Mouse (Mus musculus) adrenal gland, postnatal 4 days (tissue): ENCODE measurements around the gene Ajuba. TPM values are rescaled to one million over a fixed set of nuclear protein-coding genes. Genes with fewer than 3 reads are reported as not detected.
A peak's percentile ranks its signal among the peaks of the same experiment; 100 is the strongest.

Source experiments
- DNase-seq, 2 experiments: peaks; one replicate each; pipeline ENCODE4 v3.0.0; 2021 to 2022; ENCODE audit warnings: low spot score in 2 of 2, mixed read lengths in 2 of 2
- microRNA-seq: library from miRNA; unstranded; fragments of <30 nt; microRNA quantifications from one replicate; pipeline ENCODE4 v1.2.0, GENCODE M21; 2021
- total RNA-seq, 2 experiments: library from RNA; stranded (reverse); gene quantifications; 2 replicates each; pipeline ENCODE4 v1.2.3; 2021

Ajuba gene
- total RNA-seq, 2 experiments from 2014 or later: 27.3 to 27.5 TPM

DNA sequence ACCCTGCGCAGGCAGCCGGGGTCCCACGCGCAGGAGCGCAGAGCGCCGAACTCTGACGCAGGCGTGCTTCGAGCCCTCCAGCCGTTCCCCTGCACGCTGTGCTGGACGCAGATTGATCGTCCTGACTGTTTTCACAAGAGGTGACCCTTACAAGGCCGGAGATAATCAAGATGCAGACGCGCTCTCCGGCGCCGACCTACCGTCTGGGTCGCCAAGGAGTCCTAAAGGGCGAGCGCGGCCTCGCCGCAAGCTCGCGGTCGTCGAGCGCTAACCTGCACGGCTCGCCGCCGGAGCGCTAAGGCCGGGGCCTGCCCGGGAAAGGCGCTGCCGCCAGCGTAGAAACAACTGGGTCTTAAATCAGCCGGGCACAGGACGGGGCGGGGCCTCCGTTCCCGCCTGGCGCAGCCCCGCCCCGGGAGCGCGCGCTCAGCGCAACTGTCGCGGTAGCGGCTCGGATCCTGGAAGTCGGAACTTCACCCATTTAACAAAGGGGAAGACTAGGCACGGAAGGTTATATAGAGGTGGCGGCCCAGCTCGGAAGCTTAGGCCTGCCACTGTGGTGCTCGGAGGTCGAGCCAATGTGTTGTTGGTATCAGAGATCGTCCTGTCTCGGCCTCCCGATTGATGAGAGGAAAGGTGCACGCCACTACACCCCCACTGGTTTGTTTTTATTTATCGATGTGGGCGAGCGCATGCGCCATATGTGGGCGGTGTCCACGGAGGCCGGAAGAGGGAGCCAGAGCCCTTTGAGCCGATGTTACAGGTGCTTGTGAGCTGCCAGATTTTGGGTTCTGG, 23.2 kb downstream of the Ajuba start, which contains the start of gene Haus4:
Haus4 (minus strand) TSS at position 642 of the 795 bp plus-strand sequence.
- DNase-seq: peak; percentile 63 to 80

DNA sequence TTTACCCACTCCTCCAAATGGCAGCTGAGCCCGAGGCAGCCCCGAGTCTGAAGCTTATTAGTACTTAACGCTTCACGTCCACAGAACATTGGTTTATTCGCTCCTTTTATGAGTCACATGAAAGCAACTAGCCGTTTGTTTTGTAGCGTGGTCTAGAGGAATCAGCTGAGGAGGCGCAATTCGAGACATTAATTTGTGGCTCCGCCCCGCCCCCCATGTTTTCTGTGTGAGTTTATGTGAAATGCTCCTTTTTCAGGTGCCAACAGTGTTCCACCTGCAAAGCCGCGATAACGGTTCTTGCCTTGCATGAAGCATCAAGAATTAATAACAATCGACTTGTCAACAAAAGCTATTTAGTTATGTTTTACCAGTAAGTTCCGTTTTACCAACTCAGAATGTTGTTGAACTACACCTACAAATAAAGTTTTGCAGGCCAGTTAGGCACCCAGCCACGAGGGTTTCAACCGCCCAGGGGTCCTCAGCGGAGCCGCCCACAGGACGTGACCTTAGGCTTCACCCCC, 23.8 kb downstream of the Ajuba start:
- no peak for DNase-seq

DNA sequence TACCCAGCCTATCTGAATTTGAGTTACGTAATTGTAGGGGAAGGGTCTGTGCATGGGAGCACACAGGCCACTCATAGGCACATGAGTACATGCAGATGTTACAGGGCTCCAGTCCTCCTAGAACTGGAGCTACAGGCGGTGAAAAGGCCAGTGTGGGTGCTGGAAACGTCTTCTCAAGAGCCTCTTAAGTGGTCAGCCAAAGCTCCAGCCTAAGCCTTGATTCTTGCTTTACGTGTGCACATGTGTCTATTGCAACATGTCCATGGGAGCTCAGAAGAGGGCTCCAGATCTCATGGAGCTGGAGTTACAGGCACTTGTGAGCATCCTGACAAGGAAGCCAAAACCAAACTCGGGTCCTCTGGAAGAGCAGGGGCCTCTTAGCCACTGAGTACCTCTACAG, 32.7 kb downstream of the Ajuba start:
- DNase-seq: no peak

DNA sequence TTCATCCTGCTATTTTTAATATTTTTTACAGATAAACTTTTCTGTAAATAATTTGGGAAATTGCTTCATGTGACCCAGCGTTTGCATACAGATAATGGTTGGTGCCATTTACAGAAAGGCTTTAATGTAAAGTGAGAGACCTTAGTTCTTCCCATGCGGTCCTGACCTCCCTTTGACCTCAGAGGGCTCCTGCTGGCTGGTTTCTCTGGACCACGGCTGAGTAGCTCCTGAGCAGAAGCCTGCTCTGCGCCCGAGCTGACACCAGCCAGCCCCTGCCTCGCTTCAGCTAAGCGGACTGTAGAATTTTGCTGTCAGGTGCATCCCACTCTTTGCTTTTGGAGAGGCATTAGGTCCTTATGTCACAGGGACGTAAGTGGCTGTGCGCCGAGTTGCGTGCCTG, 36.6 kb downstream of the Ajuba start:
- no peak for DNase-seq

DNA sequence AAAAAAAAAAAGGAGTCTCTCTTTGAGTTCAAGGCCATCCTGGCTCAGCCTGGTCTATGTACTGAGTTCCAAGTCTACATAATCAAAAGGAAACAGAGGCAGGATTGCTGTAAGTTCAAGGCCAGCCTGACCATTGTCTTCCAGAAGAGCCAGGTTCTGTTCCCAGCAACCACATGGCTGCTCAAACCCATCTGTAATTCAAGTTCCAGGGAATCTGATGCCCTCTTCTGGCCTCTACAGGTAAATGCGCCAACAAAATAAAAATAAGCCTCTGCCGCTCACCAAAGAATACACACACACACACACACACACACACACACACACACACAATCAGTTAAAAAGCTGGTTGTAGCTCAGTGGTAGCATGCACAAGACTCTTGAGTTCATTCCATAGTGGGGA, 38.8 kb downstream of the Ajuba start:
- no peak for DNase-seq

DNA sequence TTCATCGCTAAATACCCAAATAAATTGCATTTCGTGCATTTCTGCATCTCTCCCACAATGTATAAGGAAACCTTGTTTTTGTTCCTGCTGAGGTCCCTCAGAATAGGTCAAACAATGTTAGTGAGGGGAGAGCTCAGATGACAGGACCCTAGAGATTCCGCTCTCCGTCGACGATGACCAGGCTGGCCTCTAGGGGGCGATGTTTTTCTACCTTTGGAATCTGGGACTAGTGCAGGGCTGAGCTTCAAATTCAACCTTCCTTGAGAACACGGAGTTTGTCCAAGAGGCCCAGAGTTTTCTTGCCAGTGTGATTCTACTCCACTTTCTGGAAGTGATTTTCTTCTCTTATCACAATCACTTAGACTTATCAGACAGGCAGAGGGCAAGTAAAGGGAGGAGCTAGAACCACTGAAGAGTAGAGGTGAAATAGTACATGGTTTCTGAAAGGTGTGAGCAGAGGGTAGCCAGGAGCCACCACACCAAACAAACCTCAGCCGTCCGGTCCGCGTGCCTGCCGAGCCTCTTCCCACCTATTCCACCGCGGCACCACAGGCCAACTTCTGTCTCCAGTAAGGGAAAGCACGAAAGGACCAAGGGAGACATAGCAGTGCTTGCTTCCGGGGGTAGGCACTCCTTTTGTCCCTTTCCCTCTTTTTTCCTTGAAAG, 48.8 kb downstream of the Ajuba start:
- DNase-seq: peak; percentile 62 to 68

DNA sequence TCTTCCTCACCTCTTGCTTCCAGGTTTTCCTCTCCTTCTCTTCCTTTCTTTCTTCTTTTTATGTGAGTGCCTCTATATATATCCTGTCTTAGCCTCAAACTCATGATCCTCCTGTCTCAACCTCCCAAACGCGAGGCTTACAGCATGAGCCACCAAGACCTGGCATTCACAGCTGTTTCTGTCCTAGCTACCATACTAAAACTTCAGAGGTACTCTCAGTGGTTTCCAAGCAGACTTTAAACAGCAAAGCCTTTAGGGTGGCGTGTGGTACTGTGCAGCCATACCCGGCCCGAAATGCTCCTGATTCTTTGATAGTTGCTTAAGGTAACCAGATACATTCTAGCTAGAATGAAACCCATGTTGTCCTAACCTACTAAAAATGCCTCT, 49.4 kb downstream of the Ajuba start:
- no peak for DNase-seq

DNA sequence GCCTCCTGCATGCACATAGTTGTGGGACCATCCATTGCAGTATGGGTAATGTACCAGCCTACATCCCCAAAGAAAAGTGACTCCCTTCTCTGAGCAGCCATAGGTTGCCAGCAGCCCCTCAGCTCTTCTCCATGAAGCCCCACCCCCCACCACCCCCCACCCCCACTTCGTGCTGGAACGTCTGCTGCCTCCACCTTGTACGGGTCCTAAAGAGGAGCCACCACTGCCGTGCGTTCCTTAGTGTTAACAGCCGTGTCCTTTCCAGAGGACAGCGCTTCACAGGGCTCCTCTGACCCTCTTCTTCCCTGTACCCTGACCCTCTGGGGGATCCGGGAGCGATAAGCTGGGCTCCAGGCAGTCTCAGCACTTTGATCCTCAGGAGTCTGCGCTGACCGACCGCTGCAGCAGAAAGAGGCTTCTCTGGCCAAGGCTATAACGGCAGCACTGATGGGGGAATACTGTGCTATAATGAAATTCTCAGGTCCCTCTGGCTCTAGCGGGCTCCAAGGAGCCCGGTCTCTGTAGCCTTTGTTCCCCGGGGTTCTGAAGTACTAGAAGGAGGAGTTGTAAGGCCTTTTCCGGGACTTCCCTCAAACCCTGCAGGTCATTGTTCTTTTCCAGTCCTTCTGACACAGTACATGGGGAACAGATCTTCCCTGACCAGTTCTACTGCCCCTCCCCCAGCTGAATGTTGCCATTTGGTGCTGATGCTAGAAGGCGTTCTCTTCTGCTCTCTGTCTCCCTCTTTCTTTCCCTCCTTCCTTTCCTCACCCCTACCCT, 49.9 kb downstream of the Ajuba start:
- DNase-seq: no peak

DNA sequence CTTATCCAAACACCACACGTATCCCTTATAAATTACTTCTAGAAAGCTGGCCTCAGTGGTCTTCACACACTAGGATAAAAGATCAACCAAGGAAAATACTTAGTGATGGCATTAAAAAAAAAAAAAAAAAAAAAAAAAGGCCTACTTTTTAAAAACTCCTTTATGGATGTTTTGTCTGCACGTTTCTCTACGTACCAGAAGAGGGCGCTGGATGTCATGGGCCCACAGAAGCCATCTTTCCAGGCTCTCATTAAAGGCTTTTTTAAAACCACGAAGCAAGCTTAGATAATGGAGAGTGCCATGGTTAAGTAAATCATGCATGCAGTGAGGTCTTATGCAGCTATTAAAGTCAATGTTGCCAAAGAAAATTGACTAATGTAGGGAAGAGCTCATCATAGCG, 53.8 kb downstream of the Ajuba start:
- DNase-seq: no peak

Small RNA genes lying within 50 kb of the gene (microRNA-seq; reads per million reads assigned to microRNA genes)
- not detected for gene Mir686

Other genes starting within 250 kb of the Ajuba start
- 100 to 1,000 TPM; 147 to 149 TPM for gene Oxa1l, start 216.7 kb downstream of the Ajuba start, total RNA-seq
- gene Slc7a7, start 159.8 kb downstream of the Ajuba start, total RNA-seq: 10 to 100 TPM in 1 of 2 experiments, 1 to 10 TPM in 1; 8.0 to 18.2 TPM
- 100 to 1,000 TPM; 219 to 235 TPM for gene Mrpl52, start 150.6 kb downstream of the Ajuba start, total RNA-seq
- gene Mmp14, start 145.9 kb downstream of the Ajuba start, total RNA-seq: 100 to 1,000 TPM; 215 to 216 TPM
- gene Lrp10, start 113.4 kb downstream of the Ajuba start, total RNA-seq: 10 to 100 TPM; 77.0 to 88.0 TPM
- 1 to 10 TPM; 1.6 to 2.3 TPM for gene Rem2, start 101.5 kb downstream of the Ajuba start, total RNA-seq
- gene Prmt5, start 60.0 kb downstream of the Ajuba start, total RNA-seq: 10 to 100 TPM; 47.0 to 51.8 TPM
- gene Haus4, start 22.9 kb downstream of the Ajuba start, total RNA-seq: 10 to 100 TPM; 45.6 to 52.5 TPM
- gene 4931414P19Rik, start 28.4 kb upstream of the Ajuba start, total RNA-seq: 1 to 10 TPM; 6.4 to 7.8 TPM
- gene Psmb5, start 40.5 kb upstream of the Ajuba start, total RNA-seq: 100 to 1,000 TPM; 219 to 220 TPM
- gene Psmb11, start 43.9 kb upstream of the Ajuba start, total RNA-seq: not detected
- gene Gm17606, start 63.4 kb upstream of the Ajuba start, total RNA-seq: not detected
- 1 to 10 TPM; 4.0 to 5.2 TPM for gene Cdh24, start 63.8 kb upstream of the Ajuba start, total RNA-seq
- 10 to 100 TPM; 38.2 to 43.0 TPM for gene 1700123O20Rik, start 108.7 kb upstream of the Ajuba start, total RNA-seq
- 100 to 1,000 TPM; 252 to 273 TPM for gene Acin1, start 109.4 kb upstream of the Ajuba start, total RNA-seq
- gene Gm29776, start 121.3 kb upstream of the Ajuba start, total RNA-seq: under 1 TPM; 0.11 TPM
- 1 to 10 TPM in 1 of 2 experiments, under 1 TPM in 1; 0.78 to 1.6 TPM for gene Cebpe, start 134.6 kb upstream of the Ajuba start, total RNA-seq
- gene Slc7a8, start 204.4 kb upstream of the Ajuba start, total RNA-seq: 10 to 100 TPM; 60.0 to 66.7 TPM
- gene Rnf212b, start 236.6 kb upstream of the Ajuba start, total RNA-seq: under 1 TPM; 0.37 to 0.42 TPM